Mouse (Mus musculus): ENCODE measurements around the gene Npas2. TPM values are rescaled to one million over a fixed set of nuclear protein-coding genes. Genes with fewer than 3 reads are reported as not detected.

Npas2 gene
- total RNA-seq (2021), result 1 to 10 TPM; 3.9 to 4.5 TPM
- long read RNA-seq, experiment 1, partial matches to known transcripts, result 1 of 4 reads
- long read RNA-seq, experiment 1, other reads (novel, unspliced or antisense), result 3 of 4 reads
- long read RNA-seq, experiment 2, partial matches to known transcripts, result 2 of 5 reads
- long read RNA-seq, experiment 2, other reads (novel, unspliced or antisense), result 3 of 5 reads

DNA sequence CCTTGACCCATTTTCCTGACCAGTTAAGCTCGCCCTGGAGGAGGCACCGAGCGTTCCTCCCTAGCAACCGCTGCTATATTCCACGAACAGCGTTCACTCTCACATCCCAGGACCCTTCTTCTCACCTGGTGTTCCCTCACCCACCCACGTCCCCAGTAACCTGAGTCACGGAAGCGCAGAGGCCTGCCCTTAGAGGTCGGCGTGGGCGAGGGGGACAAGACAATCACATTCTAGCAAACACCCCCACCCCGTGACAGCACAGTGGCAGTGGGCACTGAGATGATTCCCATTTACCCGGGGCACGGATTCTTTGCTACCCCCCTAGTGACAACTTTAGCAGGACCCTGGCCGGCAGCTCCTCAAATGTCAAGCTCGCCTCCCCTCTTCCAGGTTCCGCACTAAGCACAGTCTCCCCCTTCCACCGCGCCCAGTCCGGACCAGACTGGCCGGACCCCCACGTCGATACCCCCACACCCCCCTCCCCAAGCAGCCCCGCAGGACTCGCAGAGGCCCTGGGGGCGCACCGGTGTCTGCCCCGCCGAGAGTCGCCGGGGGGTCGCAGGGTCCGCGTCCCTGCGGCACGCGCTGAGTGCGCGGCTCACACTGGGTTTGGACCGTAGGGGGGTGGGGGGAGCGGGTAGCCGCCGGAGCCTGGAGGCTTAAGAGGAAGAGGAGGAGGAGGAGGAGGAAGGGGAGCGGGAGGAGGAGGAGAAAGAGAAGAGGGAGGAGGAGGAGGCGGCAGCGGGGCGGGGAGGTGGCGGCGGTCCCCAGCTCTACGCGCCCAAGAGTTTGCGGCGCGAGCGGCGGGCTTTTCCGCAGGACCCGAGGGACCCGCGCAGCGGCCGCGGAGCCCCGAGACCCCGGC is at the start of gene Npas2:
TSS of gene Npas2 (plus strand) at position 735 of the 865 bp plus-strand sequence.
- DNase-seq, result peak; percentile 30

DNA sequence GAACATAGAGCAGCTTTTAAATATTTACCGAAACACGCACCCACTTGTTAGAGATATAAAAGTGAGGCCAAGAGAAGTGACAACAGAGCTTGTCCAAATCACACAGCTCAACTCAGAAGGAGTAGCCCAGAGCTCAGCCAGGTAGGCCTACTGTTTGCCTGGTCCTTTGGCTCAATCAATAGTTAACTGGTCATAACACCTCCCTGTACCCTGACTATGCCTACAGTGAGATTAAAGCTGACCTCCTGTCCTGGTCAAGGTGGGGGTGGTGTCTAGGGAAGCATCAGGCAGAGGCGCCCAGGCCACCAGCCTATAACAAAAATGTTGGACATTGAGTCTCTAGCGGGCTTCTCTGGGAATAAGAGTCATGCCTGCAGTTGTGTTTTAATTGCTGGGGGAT is 36.8 kb upstream of the Npas2 start:
- DNase-seq, result no peak

- DNase-seq, result no peak
These were observed 33.4 kb upstream of the Npas2 start for GRCm38 (mm10) chr1:39160167-39160566.

DNA sequence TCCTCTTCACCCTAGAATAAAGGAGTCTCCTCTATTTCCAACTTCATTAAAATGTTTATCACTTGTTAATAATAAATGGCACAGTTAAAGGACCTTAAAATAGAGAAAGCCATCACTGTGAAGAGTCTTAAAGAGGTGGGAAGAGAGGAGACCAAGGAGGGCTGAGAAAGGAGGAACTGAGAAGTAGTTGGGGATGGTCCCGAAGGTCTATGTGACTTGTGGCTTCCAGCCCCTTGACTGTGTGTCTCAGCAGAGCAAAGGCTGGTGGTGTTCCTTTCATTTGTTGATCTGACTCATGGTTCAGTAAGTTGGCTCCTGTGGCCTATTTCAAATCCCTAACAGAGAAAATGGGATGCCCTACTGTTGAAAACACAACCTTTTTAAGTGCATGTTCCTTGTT is 30.5 kb upstream of the Npas2 start:
- no peak for DNase-seq

- DNase-seq, result no peak
These were observed 16.8 kb upstream of the Npas2 start for GRCm38 (mm10) chr1:39176690-39177089.

- no peak for DNase-seq
These were observed 16.3 kb upstream of the Npas2 start for GRCm38 (mm10) chr1:39177211-39177610.

- DNase-seq, result no peak
These were observed 13.7 kb upstream of the Npas2 start for GRCm38 (mm10) chr1:39179806-39180205.

DNA sequence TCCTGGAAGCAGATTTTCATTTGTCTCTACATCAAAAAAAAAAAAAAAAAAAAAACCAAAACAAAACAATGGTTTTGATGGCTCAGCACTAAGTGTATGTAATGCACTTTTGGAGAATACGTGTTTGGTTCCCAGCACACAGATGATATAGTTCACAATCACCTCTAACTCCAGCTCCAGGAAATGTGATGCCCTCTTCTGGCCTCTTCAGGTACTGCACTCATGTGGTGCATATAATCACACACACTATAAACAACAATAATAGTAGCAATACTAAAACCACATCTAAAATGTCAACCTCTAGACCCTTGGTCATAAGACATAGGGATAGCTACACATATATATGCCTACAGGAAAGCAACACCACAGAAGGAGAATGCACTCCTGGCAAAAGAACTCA is 13.0 kb upstream of the Npas2 start:
- no peak for DNase-seq

DNA sequence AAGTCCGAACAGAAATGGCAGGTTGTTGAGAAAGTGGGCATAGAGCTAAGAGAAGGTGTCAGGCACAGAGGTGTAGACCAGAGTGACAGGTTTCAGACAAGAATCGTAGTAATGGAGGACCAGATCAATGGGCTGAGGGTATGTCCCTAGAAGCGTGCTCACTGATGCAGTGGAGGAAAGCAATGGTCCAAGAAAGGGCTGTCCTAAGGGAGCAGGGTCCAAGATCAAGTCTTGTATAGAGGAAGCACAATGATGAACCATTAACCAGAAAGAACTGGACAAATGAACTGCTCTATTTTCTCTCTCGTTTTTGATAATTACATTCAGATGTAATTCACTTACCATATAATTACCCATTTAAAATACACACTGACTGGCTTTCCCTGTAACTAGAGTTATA is 11.6 kb upstream of the Npas2 start:
- no peak for DNase-seq

DNA sequence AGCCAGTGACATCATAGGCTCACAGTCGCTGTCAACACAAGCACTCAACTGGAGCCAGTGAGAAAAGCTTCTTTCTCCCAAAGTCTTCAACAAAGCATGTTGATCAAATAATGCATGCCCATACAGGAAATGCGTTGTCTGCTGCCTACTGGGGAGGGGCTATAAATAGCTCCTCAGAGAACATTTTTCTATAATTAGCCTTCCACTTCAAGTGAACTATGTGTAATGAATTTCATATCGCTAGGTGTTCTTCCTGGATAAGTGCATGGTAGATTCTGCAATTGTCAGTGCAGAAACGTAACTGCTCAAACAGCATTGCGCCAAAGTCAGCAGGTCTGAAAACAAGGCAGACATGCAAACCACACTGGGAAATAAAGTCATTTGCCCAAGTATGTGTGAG is 7.7 kb upstream of the Npas2 start:
- DNase-seq, result no peak

DNA sequence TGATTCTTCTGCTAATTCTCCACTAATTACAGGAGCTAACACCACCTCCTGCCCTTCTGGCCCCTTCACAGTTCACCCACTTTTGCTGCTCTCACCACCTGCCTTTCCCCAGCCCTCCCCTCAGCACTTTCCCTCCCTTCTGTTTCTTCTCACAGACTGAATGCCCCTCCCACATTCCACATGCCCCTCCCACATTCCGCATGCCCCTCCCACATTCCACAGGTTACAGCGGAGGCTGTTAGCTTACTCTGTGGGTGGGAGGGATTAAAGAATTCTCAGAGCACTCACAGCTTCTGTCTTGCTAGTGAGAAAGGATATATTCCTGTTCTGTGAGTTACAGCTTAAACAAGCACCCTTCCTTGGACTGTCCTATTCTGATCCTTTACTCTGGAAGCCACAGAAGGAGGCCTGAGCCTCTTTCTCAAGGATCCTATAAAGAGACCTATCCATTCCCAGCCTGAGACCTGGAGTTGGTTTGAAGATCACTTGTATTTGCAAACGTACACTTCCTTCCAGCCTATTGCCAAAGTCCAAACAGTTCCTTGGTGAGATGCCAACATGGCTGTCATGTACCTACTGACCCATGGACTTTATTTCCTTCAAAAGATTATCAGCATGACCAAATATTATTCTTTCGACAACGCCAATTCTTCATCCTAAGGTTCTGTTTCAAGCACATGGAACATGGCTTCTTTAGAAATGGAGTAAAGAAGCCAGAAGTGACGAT is 6.7 kb upstream of the Npas2 start:
- DNase-seq, result no peak

DNA sequence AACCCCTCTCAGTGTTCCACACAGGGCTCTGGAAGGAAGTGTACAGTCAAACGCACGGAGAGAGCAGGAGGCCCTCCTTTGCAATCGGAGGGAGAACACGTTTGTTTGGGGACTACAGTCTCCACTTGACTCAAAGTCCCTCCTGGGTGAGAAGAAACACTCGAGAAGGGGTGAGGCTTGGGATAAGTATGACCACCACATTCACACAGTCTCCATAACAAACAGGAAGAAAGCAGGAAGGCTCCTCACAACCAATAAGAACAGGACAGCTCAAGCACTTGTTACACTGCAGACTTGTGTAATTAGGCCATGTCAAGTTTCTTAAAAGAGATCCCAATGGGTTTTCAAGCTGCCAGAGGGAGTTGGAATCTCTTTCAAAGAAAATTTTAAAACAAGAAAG is 2.4 kb upstream of the Npas2 start:
- DNase-seq, result no peak

DNA sequence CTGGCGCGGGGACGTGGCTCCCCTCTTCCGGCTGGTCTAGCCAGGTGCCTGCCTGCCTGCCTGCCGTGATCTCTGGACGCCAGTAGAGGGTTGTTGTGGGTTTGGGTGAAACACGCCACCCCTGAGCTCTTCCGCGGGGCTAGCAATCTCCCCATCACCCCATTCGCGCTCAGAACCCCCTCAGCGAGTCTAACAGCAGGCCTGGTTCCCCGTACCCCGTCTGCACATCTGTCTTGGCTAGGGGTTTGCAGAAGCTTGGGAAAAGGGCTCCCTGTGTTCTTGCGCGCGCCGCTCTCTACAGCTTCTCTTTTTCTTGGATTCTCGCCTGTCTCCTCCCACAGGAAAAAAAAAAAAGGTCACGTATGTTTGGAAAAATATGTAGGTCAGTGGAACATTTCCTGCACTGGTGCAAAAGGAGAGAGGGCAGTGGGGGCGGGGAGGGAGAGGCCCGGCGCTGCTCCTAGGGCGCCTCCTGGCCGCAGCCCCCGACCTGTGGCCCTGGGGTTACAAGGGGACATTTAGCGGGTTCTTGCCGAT is 1.0 kb upstream of the Npas2 start:
- DNase-seq, result peak; percentile 70

GRCm38 (mm10) chr1:39193862-39194675 is 538 bp downstream of the Npas2 start:
- peak; percentile 64 for DNase-seq

DNA sequence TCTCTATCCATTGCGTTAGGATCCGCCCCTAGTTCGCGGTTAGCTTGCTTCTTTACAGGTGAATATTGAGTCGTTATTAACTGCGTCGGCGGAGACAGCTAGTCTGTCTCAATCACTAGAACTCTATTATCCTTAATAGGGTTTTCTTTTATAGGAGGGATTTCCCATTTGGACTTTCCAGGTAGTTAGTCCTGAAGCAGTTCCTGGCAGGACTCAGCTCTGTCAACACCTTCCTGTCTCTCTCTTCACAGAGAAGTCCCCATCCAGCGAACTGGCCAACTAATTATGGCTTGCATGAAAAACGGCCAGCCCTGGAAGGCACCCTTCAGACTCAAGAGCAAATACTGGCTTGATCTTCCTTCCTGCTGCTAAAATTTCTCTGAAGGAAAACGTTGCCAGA is 1.4 kb downstream of the Npas2 start:
- DNase-seq, result no peak

DNA sequence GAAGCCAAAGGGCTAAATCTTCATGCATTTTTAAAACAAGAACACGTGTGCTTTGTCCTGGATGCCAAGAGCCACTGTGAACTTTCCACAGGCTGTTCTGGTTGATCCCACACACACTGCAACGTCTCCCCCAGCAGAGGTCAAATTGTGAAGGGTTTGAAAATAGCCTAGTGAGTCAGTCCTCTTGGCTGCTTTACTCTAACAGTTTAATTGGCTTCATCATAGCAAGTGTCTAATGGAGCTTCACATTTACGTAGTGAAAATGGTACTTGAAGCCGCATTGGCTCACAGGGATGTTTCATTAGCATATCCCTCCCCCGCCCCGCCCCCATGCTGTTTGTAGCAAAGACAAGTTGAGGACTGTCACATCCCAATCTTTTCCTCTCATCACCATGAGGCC is 2.6 kb downstream of the Npas2 start:
- DNase-seq, result no peak

GRCm38 (mm10) chr1:39196676-39197375 is 3.3 kb downstream of the Npas2 start:
- DNase-seq, result no peak

- no peak for DNase-seq
These were observed 11.5 kb downstream of the Npas2 start for GRCm38 (mm10) chr1:39205021-39205420.

DNA sequence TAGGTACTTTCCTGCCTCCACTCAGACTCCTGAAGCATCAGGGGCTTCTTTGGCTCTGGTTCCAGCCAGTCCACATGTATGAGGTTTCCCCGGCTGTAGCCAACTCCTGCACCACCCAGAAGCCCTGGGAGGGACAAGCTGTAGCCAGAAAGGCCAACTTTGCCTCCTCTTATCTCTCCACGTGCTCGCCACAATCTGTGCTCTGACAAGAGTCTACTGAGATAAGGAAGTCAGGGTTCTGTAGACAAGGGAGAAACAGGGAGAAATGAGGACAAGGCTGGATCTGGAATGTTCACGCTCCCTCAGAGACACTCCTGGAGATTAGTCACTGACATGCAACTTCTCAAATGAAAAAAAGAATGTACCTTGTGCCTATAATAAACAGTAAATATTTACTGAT is 12.2 kb downstream of the Npas2 start:
- DNase-seq, result no peak

DNA sequence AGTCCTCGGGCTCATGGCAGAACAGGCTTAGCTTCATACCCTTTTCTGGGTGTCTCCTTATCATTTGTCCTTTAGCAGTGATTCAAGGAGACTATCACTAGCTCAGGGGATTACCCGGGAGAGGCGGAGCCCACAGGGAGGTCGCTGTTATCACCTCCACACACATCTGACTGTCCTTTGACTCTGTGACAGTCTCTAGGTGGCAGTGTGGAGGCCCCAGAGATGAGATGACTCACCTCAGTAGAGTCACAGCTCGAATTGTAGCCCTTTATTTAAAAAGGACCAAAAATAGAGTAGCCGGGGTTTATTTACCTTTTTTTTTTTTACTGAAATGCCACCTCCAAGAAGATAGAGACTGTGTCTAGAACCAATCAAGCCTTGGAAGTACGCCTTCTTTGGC is 13.4 kb downstream of the Npas2 start:
- no peak for DNase-seq

- DNase-seq, result no peak
These were observed 17.4 kb downstream of the Npas2 start for GRCm38 (mm10) chr1:39210928-39211327.
